Mouse (Mus musculus) hindbrain, embryonic 13.5 days (tissue): ENCODE data around the gene Hyal2. TPM values are rescaled to one million over a fixed set of nuclear protein-coding genes. Genes with fewer than 3 reads are reported as not detected.

Experiments used
- ATAC-seq: fragments of 200-750 bp; cut with Nextera tagmentation; 2 replicates; pipeline ENCODE4 v1.8.0; 2017; ENCODE audit warnings: moderate TSS enrichment; ENCODE audit not compliant: low FRiP score
- H3K27ac ChIP-seq: fragments of 300-500 bp; sonication (generic); 2 replicates; pipeline ENCODE4 v1.5.1; 2015; ENCODE audit warnings: inconsistent platforms, mild to moderate bottlenecking, moderate library complexity
- H3K27me3 ChIP-seq: fragments of 300-500 bp; sonication (generic); 2 replicates; pipeline ENCODE4 v1.6.1; 2015; ENCODE audit warnings: mild to moderate bottlenecking, inconsistent platforms
- H3K36me3 ChIP-seq: fragments of 300-500 bp; sonication (generic); 2 replicates; pipeline ENCODE4 v1.6.1; 2015; ENCODE audit warnings: mild to moderate bottlenecking, inconsistent platforms
- H3K4me1 ChIP-seq: fragments of 300-500 bp; sonication (generic); replicated peaks from 2 replicates; pipeline ENCODE4 v1.6.1; 2015; ENCODE audit warnings: inconsistent platforms
- H3K4me2 ChIP-seq: fragments of 300-500 bp; sonication (generic); 2 replicates; pipeline ENCODE4 v1.6.1; 2015; ENCODE audit warnings: inconsistent platforms, mild to moderate bottlenecking, moderate library complexity
- H3K4me3 ChIP-seq: fragments of 300-500 bp; sonication (generic); 2 replicates; pipeline ENCODE4 v1.5.1; 2015; ENCODE audit warnings: mild to moderate bottlenecking, inconsistent platforms
- H3K9ac ChIP-seq: fragments of 300-500 bp; sonication (generic); 2 replicates; pipeline ENCODE4 v1.6.1; 2015; ENCODE audit warnings: mild to moderate bottlenecking, inconsistent platforms
- H3K9me3 ChIP-seq: fragments of 300-500 bp; sonication (generic); 2 replicates; pipeline ENCODE4 v1.6.1; 2016; ENCODE audit warnings: inconsistent platforms
- WGBS: fragments of 180-500 bp; shearing (Covaris S2); methylation state at CpG from one replicate; pipeline ENCODE4 v1.1.7; 2015; 5-methylcytosine and 5-hydroxymethylcytosine counted together
- polyA plus RNA-seq: library from polyadenylated mRNA; unstranded; fragments of >200 nt; fragmentation: Nextera tagmentation; extraction: Ambion mirVana; gene quantifications from 2 replicates; pipeline ENCODE4 v1.2.1, GENCODE M21; 2015

Hyal2 gene
- polyA plus RNA-seq, result 80.4 and 87.1 TPM in 2 replicates

DNA sequence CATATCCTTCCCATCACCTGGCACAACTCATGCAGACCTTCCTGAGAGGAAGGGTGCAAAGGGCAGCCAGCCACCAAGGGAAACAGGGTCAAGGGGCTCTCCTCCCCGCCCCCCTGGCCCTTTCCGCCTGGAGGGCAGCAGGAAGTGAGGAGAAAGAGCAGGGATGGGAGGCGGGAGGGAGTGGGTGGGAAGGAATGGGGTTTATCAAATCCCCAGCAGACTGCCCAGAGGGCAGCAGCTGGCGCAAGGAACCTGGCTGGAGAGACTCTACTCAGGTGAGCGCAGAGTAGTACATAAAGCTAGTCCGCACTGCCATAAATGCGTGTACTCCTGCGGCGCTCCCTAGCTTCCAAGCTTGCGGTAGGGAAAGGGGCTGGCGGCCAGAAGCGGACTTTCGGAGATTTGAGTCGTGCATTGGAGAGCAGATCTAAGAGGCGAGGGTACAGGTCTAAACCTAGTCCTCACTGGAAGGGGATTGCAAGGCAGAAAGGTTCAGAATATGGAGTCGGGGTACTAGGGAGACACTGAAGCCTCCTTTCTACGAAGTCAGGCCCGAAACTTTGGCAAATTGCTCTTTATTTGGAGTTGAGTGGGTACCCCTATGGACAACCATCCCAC, at the start of gene Hyal2:
Hyal2 (plus strand) TSS at position 244 of the 618 bp plus-strand sequence.
- no peaks in the 10 kb centered on the region for H3K27me3 ChIP-seq
- peak within 1 kb of the TSS; percentile 93 for H3K4me2 ChIP-seq
- H3K4me3 ChIP-seq, result peak within 1 kb of the TSS; percentile 92
- peaks cover 42% of the 10 kb centered on the region for H3K36me3 ChIP-seq
- WGBS, result 7% methylated on average over 18 of the region's 18 CpGs
- peaks cover 64% of the 10 kb centered on the region for H3K4me1 ChIP-seq
- peak within 1 kb of the TSS; percentile 94 for H3K9ac ChIP-seq
- no peaks in the 10 kb centered on the region for H3K9me3 ChIP-seq
- ATAC-seq, result no peak
- peak within 1 kb of the TSS; percentile 85 for H3K27ac ChIP-seq

DNA sequence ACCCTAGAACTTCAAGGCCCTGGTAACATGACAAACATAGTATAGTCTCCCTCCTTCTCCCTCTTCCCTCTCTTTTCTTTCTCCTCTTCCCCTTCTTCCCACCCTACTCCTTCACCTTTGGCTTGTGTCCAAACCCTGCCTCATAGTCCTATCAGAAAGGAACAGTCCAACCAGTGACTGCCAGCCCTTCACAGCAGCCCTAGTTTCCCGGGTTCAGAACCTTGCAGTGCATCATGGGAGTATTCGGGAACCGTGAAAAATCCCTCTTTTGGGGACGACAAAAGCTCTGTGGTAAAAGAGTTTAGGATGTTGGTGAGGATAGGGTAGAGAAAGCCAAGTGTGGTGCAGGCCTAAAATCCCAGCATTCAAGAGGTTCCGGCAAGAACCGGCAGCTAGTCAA, 47.4 kb upstream of the Hyal2 start:
- peaks cover 28% of the 10 kb centered on the region for H3K4me1 ChIP-seq
- no peak overlapping the region for H3K4me2 ChIP-seq
- 36% methylated on average over 6 of the region's 6 CpGs for WGBS
- H3K9ac ChIP-seq, result no peak overlapping the region
- H3K27me3 ChIP-seq, result peaks cover 22% of the 10 kb centered on the region
- peaks cover 35% of the 10 kb centered on the region for H3K36me3 ChIP-seq
- peak overlapping the region; percentile 9; the same call in 1 of the 2 replicates for H3K27ac ChIP-seq
- H3K9me3 ChIP-seq, result no peaks in the 10 kb centered on the region
- H3K4me3 ChIP-seq, result no peak overlapping the region
- ATAC-seq, result no peak

DNA sequence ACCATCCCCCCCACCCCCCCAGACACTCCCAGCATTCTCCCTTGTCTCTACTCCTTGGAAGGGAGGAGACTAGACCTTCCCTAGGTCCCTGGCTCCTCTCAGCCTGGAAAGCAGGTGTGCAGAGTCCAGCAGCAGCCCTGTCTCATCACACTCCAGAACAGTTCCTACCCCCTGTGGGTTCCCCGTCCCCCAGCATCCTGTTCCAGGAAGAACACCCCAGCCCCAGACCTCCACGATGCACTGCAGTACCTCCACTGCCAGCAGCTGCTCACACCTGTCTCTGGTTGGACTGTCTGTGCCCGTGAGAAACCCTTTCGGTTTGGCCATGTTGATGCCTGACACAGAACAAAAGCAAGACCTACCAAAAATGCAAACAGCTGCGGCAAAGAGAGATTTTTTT, 46.6 kb upstream of the Hyal2 start:
- H3K9me3 ChIP-seq, result no peaks in the 10 kb centered on the region
- WGBS, result 62% methylated on average over 5 of the region's 5 CpGs
- no peak for ATAC-seq

DNA sequence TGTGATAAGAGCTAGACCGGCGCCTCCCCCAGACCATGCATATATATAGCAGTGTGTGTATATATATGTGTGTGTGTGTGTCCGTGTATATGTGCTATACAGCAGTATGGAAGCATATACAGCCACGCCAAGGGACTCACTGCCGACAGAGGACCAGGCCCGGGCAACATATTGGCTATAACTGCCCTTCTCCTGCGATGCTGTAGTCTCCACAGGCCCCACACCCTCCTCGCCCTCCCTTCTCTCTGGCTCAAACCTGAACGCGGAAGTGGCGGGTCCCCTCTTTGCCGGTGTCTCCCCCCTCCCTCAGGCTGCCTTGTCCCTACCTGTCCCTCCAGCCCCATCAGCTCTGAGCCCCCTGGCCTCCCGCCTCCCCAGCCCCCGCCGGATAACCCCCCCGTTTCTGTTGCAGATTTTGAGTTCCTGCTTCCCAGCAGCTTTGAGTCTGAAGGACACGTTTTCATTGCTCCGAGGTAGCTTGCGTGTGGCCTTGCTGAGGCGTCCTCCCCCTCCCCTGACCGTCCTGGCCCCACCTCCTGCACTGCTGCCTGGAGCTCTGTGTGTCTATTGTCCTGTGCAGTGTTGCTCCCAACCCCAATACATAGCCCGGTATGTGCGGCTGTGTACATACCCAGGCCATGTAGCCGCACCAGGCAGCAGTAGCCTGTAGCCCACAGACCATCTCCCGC, 45.9 kb upstream of the Hyal2 start:
- peaks cover 37% of the 10 kb centered on the region for H3K27me3 ChIP-seq
- peaks cover 40% of the 10 kb centered on the region for H3K36me3 ChIP-seq
- peak overlapping the region; percentile 52 for H3K27ac ChIP-seq
- no peaks in the 10 kb centered on the region for H3K9me3 ChIP-seq
- WGBS, result 24% methylated on average over 25 of the region's 25 CpGs
- no peak overlapping the region for H3K4me3 ChIP-seq
- peak overlapping the region; percentile 53; the same call in 1 of the 2 replicates for H3K9ac ChIP-seq
- peak overlapping the region; percentile 19; the same call in 1 of the 2 replicates for H3K4me2 ChIP-seq
- peaks cover 36% of the 10 kb centered on the region for H3K4me1 ChIP-seq
- ATAC-seq, result no peak

More for the DNA sequence above, 46.6 kb upstream of the Hyal2 start:
- H3K27me3 ChIP-seq, result peaks cover 31% of the 10 kb centered on the region
- H3K36me3 ChIP-seq, result peaks cover 43% of the 10 kb centered on the region
- H3K9ac ChIP-seq, result 0 out of 2 replicates have a peak overlapping the region, but pooled peaks have one; percentile 53
- H3K27ac ChIP-seq, result 0 out of 2 replicates have a peak overlapping the region, but pooled peaks have one; percentile 9
- H3K4me1 ChIP-seq, result peaks cover 29% of the 10 kb centered on the region
- no peak overlapping the region for H3K4me3 ChIP-seq
- H3K4me2 ChIP-seq, result no peak overlapping the region

DNA sequence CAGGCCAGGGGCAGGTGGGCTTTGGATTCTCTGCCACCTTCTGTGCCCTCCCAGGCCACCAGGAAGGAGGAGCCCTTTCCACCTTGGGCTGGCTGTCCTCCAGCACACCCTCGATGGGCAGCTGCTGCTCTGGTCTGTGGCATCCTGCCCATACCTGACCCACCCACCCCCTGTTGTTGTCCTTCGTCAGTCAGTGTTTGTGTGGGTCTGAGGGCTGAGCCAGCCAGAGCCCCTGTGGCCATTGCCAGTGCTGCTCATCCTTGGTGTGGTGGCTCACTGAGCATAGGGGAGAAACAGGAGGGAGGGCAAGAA, 45.4 kb upstream of the Hyal2 start:
- peak overlapping the region; percentile 19; the same call in 1 of the 2 replicates for H3K4me2 ChIP-seq
- peak overlapping the region; percentile 53; the same call in 1 of the 2 replicates for H3K9ac ChIP-seq
- peaks cover 38% of the 10 kb centered on the region for H3K36me3 ChIP-seq
- WGBS, result 27% methylated on average over 2 of the region's 2 CpGs
- H3K4me3 ChIP-seq, result no peak overlapping the region
- no peaks in the 10 kb centered on the region for H3K9me3 ChIP-seq
- peaks cover 42% of the 10 kb centered on the region for H3K27me3 ChIP-seq
- peaks cover 41% of the 10 kb centered on the region for H3K4me1 ChIP-seq
- no peak for ATAC-seq
- H3K27ac ChIP-seq, result peak overlapping the region; percentile 52

DNA sequence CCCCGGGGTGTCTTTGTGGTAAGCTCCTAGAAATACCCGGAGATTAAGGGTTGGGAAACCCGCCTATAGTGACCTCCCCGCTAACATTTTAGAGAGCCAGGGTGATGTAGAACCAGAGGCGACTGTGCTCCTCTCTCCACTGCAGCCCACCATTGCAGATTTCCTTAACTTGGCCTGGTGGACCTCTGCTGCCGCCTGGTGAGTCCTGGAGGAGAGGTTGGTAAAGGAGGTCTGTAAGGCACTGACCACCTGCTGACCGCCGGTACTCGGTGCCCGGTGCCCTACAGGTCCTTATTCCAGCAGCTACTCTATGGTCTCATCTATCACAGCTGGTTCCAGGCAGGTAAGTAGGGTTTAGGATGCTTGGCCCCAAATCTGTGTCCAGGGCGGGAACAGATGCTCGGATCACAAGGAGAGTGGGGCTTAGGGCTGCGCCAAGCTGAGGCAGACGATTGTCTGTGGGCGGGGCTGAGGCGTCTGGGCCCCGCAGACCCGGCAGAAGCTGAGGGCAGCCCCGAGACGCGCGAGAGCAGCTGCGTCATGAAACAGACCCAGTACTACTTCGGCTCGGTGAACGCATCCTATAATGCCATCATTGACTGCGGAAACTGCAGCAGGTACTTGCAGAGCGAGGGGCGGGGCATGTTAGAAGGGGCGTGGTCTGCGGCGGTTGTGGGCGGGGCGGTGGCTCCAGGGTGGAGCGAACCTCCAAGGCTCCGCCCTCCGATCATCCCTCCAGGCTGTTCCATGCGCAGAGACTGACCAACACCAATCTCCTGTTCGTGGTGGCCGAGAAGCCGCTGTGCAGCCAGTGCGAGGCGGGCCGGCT, 41.3 kb upstream of the Hyal2 start:
- Histone ChIP-seq H3K9ac (peak overlapping the region; percentile 55), H3K4me1 (peaks cover 27% of the 10 kb centered on the region), H3K4me3 (peak overlapping the region; percentile 26), H3K4me2 (peak overlapping the region; percentile 46), H3K27ac (no peak overlapping the region), H3K36me3 (peaks cover 28% of the 10 kb centered on the region), H3K27me3 (peaks cover 58% of the 10 kb centered on the region), H3K9me3 (no peaks in the 10 kb centered on the region)
- WGBS, result 7% methylated on average over 42 of the region's 44 CpGs
- ATAC-seq, result no peak; the same call in 1 of the 2 replicates

DNA sequence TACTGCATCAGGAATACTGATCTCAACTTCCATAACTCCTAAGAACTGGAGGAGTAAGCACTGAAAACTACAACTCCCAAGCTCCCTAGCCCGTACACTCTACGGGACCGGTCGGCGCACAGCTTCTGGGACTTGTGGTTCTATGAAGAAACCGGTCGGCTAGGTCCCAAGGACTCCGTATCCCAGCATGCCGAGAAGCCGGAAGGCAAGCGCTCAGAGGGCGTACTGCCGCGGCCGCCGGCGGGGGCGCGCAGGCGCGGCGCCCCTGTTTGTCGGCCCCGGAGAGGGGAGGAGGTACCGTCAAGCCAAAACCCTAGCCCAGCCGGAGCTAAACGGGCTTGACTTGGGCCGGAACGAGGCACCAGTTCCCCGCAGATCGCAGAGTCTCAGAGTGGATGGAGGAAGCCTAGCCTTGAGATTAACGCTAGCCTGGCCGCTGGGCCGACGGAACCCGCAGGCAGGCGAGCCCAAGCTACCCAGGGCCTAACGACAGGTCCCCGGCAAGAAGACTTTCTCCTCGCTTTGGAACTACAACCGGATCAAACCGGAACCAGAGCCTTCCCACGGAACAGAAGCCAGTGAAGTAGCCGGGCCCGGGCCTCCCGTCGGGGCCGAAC, 33.8 kb upstream of the Hyal2 start, which contains the start of gene Tmem115:
Tmem115 (plus strand) TSS at position 155 of the 617 bp plus-strand sequence.
- peak; percentile 98 for ATAC-seq
- Histone ChIP-seq H3K36me3 (peaks cover 17% of the 10 kb centered on the region), H3K9me3 (no peaks in the 10 kb centered on the region), H3K4me1 (peaks cover 40% of the 10 kb centered on the region), H3K9ac (peak within 1 kb of the TSS; percentile 93), H3K4me2 (peak within 1 kb of the TSS; percentile 100), H3K27ac (peak within 1 kb of the TSS; percentile 78), H3K4me3 (peak within 1 kb of the TSS; percentile 93), H3K27me3 (0 out of 2 replicates have a peak, but pooled peaks cover 5% of the 10 kb centered on the region)
- WGBS, result under 1% methylated on average over 48 of the region's 48 CpGs

DNA sequence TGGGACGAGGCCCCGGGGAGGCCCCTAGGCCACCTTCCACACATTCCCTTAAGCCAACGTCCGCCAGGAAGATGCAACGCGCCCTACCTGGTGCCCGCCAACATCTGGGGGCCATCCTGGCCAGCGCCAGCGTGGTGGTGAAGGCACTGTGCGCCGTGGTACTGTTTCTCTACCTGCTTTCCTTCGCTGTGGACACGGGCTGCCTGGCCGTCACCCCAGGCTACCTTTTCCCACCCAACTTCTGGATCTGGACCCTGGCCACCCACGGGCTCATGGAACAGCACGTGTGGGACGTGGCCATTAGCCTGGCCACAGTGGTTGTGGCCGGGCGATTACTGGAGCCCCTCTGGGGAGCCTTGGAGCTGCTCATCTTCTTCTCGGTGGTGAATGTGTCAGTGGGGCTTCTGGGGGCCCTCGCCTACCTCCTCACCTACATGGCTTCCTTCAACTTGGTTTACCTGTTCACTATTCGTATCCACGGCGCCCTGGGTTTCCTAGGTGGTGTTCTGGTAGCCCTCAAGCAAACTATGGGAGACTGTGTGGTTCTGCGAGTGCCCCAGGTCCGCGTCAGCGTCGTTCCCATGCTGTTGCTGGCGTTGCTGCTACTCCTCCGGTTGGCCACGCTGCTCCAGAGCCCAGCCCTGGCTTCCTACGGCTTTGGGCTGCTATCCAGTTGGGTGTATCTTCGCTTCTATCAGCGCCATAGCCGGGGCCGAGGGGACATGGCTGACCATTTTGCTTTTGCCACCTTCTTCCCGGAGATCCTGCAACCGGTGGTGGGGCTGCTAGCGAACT, 33.1 kb upstream of the Hyal2 start:
- H3K9me3 ChIP-seq, result no peaks in the 10 kb centered on the region
- peak overlapping the region; percentile 93 for H3K4me3 ChIP-seq
- H3K4me1 ChIP-seq, result peaks cover 40% of the 10 kb centered on the region
- peak; percentile 38; the same call in 1 of the 2 replicates for ATAC-seq
- H3K9ac ChIP-seq, result peak overlapping the region; percentile 93
- H3K27ac ChIP-seq, result peak overlapping the region; percentile 78
- 0 out of 2 replicates have a peak, but pooled peaks cover 5% of the 10 kb centered on the region for H3K27me3 ChIP-seq
- peak overlapping the region; percentile 100 for H3K4me2 ChIP-seq
- H3K36me3 ChIP-seq, result peaks cover 24% of the 10 kb centered on the region
- WGBS, result under 1% methylated on average over 40 of the region's 40 CpGs

DNA sequence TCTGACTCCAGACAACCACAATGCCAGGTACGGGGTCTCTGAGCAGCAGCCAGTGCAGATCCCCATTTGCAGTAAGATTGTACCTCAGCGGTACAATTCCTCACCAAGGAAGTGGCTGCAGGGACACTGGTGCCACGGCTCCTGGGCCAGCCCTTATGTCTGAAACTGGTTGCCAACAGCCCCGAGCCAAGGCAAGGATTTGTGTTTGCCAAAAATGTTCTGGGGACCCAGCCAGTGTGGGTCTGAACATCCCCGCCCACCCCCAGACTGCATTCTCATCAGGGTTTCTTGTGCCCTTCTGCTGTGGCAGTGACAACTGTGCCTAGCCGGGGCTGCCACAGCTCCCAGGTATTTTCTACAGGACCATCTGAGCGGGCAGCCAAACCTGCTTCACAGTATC, 29.5 kb upstream of the Hyal2 start:
- no peak overlapping the region; the same call in 1 of the 2 replicates for H3K4me2 ChIP-seq
- no peak for ATAC-seq
- H3K27ac ChIP-seq, result no peak overlapping the region
- no peak overlapping the region for H3K4me3 ChIP-seq
- no peaks in the 10 kb centered on the region for H3K9me3 ChIP-seq
- no peak overlapping the region for H3K9ac ChIP-seq
- peaks cover 67% of the 10 kb centered on the region for H3K4me1 ChIP-seq
- H3K27me3 ChIP-seq, result no peaks in the 10 kb centered on the region
- 95% methylated on average over 7 of the region's 7 CpGs for WGBS
- peaks cover 32% of the 10 kb centered on the region for H3K36me3 ChIP-seq

DNA sequence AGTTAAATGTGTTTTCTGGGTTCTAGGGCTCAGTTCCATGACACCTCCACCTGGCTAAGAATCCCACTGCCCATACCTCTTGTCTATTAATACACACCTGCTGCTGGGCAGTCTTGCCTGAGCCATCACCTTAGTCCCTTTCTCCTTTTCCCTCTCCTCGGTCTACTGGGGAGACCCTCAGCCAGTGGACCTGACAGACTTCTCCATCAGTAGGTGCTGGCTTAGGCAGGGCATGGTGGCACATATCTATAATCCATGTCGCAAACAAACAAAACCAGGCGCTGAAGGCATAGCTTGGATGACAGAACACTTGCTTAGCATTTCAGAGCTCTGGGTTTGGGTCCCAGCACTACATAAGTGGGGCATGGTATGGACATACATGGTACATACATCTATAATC, 29.0 kb upstream of the Hyal2 start:
- Histone ChIP-seq H3K9me3 (no peaks in the 10 kb centered on the region), H3K4me2 (no peak overlapping the region), H3K9ac (no peak overlapping the region), H3K4me3 (no peak overlapping the region), H3K27ac (no peak overlapping the region), H3K27me3 (no peaks in the 10 kb centered on the region), H3K36me3 (peaks cover 36% of the 10 kb centered on the region), H3K4me1 (peaks cover 67% of the 10 kb centered on the region)
- WGBS, result 97% methylated on average over 3 of the region's 3 CpGs
- no peak for ATAC-seq

DNA sequence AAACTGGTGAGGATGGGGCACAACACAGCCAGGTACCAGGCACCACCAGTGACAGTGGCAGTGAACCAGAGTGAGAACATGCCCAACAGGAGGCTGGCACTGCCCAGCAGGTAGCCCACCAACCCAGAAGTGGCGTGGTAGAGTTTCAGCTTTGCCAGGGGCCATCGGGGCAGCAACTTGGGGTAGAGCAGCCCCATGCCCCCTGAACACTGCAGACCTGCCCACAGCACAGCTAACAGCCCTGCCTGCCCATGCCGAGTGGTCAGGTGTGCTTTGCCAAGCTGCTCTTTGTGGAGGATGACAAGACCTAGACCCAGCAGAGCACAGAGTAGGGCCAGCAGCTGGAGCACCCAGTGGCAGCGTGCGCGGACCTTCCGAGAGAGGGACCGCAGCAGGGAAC, 27.8 kb upstream of the Hyal2 start:
- no peak overlapping the region for H3K4me3 ChIP-seq
- 98% methylated on average over 8 of the region's 8 CpGs for WGBS
- no peaks in the 10 kb centered on the region for H3K9me3 ChIP-seq
- H3K27me3 ChIP-seq, result no peaks in the 10 kb centered on the region
- H3K4me2 ChIP-seq, result no peak overlapping the region
- 0 out of 2 replicates have a peak overlapping the region, but pooled peaks have one; percentile 5 for H3K9ac ChIP-seq
- ATAC-seq, result no peak
- no peak overlapping the region for H3K27ac ChIP-seq
- peaks cover 66% of the 10 kb centered on the region for H3K4me1 ChIP-seq
- peaks cover 49% of the 10 kb centered on the region for H3K36me3 ChIP-seq
